Mouse (Mus musculus) CH12F3 (cell line): ENCODE results near the gene Cln6.

Experiments used
- in situ Hi-C: fragments of 300-500 bp; cut with MboI; formaldehyde crosslinking; loops from 2 replicates; pipeline ENCODE4 v1.14.3; 2020; ENCODE audit warnings: low sequenced_read_pairs

The Cln6 gene

GRCm38 (mm10) chr9:62876966-62877616 lies 38.5 kb downstream of the Cln6 start:
- in situ Hi-C loops, result no loop called here

GRCm38 (mm10) chr9:62877825-62878224 lies 39.2 kb downstream of the Cln6 start:
- in situ Hi-C loops, result no loop called here

GRCm38 (mm10) chr9:62881871-62882270 lies 43.3 kb downstream of the Cln6 start:
- in situ Hi-C loops, result no loop called here

GRCm38 (mm10) chr9:62894486-62894885 lies 55.9 kb downstream of the Cln6 start:
- in situ Hi-C loops, result no loop called here
